Mouse (Mus musculus): ENCODE data around the gene Zfp12.

- TF ChIP-seq MAFK (IDR thresholded peaks at IDR 0.05; ENCODE audit: borderline replicate concordance, low read depth, low read length) (no peak), POLR2A (IDR thresholded peaks at IDR 0.05; ENCODE audit: control insufficient read depth in 1 of 2, insufficient read depth in 1 of 2, low read depth in 1 of 2, low read length in 2 of 2, poor library complexity in 1 of 2) (no peak), JUND (IDR thresholded peaks at IDR 0.05; ENCODE audit: low read depth, low read length) (no peak), MEF2A (IDR thresholded peaks at IDR 0.05; ENCODE audit: extremely low read depth, insufficient replicate concordance, low read depth, low read length, poor library complexity, severe bottlenecking) (no peak), CTCF (IDR thresholded peaks at IDR 0.05 in 2 of 3, conservative IDR thresholded peaks at IDR 0.05 in 1 of 3; ENCODE audit: control insufficient read depth in 1 of 3, insufficient read depth in 1 of 3, low read depth in 2 of 3, low read length in 3 of 3, poor library complexity in 1 of 3, severe bottlenecking in 1 of 3) (no peak), USF1 (IDR thresholded peaks at IDR 0.05; ENCODE audit: low read depth, low read length) (no peak), E2F4 (IDR thresholded peaks at IDR 0.05; ENCODE audit: borderline replicate concordance, low read depth, low read length) (no peak), ZKSCAN1 (IDR thresholded peaks at IDR 0.05; ENCODE audit: low read depth, low read length) (no peak), GABPA (IDR thresholded peaks at IDR 0.05; ENCODE audit: low read depth, low read length) (no peak)
Observed at GRCm38 (mm10) chr5:143222287-143222686, 12.7 kb upstream of the Zfp12 start.
